Mouse (Mus musculus) ES-Bruce4 (cell line): Measurements from ENCODE around the gene Ube2d2b. TPM values are rescaled to one million over a fixed set of nuclear protein-coding genes. Genes with fewer than 3 reads are reported as not detected.

Source experiments
- H3K27ac ChIP-seq: 2 replicates; pipeline ENCODE4 v1.5.1; 2012; ENCODE audit warnings: low read length, inconsistent platforms; ENCODE audit not compliant: insufficient read depth
- H3K27me3 ChIP-seq: 2 replicates; pipeline ENCODE4 v1.6.1; 2012; ENCODE audit warnings: mild to moderate bottlenecking, low read length, inconsistent platforms; ENCODE audit not compliant: control insufficient read depth, poor library complexity, insufficient read depth, severe bottlenecking
- H3K36me3 ChIP-seq: 2 replicates; pipeline ENCODE4 v1.6.1; 2012; ENCODE audit warnings: inconsistent platforms, mild to moderate bottlenecking, low read length, moderate library complexity; ENCODE audit not compliant: control insufficient read depth, poor library complexity, insufficient read depth, severe bottlenecking
- H3K4me1 ChIP-seq: one replicate; pipeline ENCODE4 v1.8.1; 2011; ENCODE audit warnings: low read length; ENCODE audit not compliant: control insufficient read depth, insufficient read depth
- H3K4me3 ChIP-seq: 2 replicates; pipeline ENCODE4 v1.5.1; 2011; ENCODE audit warnings: low read depth, mild to moderate bottlenecking, low read length
- H3K9ac ChIP-seq: 2 replicates; pipeline ENCODE4 v1.6.1; 2012; ENCODE audit warnings: low read depth, mild to moderate bottlenecking, inconsistent platforms; ENCODE audit not compliant: poor library complexity, severe bottlenecking
- H3K9me3 ChIP-seq: replicated peaks from 2 replicates; pipeline ENCODE4 v1.6.1; 2012; ENCODE audit warnings: mild to moderate bottlenecking, low read length, inconsistent platforms; ENCODE audit not compliant: control insufficient read depth, poor library complexity, insufficient read depth, severe bottlenecking
- CTCF ChIP-seq: IDR thresholded peaks from one replicate; pipeline ENCODE4 v1.8.1; 2011; ENCODE audit warnings: low read depth, low read length
- EP300 ChIP-seq: IDR thresholded peaks from 2 replicates; pipeline ENCODE4 v1.6.1; 2011; ENCODE audit warnings: low read depth, low read length; ENCODE audit not compliant: insufficient read depth
- POLR2A ChIP-seq: IDR thresholded peaks from one replicate; pipeline ENCODE4 v1.8.1; 2011; ENCODE audit warnings: low read length; ENCODE audit not compliant: insufficient read depth
- polyA plus RNA-seq: library from polyadenylated mRNA; stranded (reverse); fragments of >200 nt; gene quantifications from 2 replicates; pipeline ENCODE4 v1.2.4, GENCODE M21; 2011; ENCODE audit warnings: low read depth; ENCODE audit not compliant: missing spikeins, insufficient read depth, insufficient read length

Gene Ube2d2b
- not detected in 2 replicates for polyA plus RNA-seq

GRCm38 (mm10) chr5:107829998-107830560 lies at the start of gene Ube2d2b:
Ube2d2b (plus strand) TSS chr5:107830099.
- Histone ChIP-seq H3K4me1 (no peaks in the 10 kb centered on the region), H3K36me3 (no peaks in the 10 kb centered on the region), H3K27me3 (no peaks in the 10 kb centered on the region), H3K27ac (no peak within 1 kb of the TSS), H3K9me3 (no peaks in the 10 kb centered on the region), H3K9ac (0 out of 2 replicates have a peak within 1 kb of the TSS, but pooled peaks have one; percentile 13), H3K4me3 (peak within 1 kb of the TSS; percentile 36)
- no peak for TF ChIP-seq CTCF
- TF ChIP-seq POLR2A, result no peak
- TF ChIP-seq EP300, result no peak

DNA sequence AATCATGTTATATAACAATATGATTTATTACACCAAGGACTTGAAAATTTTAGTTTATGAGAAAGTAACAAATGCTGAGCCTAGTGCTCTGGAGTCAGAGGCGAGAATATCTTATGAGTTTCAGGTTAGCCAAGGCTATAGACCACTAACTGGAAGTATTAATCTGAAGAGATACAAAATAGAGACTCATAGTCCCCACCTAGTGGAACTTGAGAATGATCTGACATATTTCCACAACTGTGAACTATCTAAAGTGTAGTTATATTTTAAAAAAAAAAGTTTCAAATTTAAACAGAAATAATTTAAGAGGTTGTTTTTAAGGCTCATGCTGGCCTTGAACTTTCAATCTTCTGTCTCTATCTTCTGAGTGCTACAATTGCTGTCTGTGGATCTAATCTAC lies 47.5 kb upstream of the Ube2d2b start:
- Histone ChIP-seq H3K27ac (no peak overlapping the region), H3K27me3 (no peaks in the 10 kb centered on the region), H3K4me3 (no peak overlapping the region), H3K4me1 (no peaks in the 10 kb centered on the region), H3K9me3 (no peaks in the 10 kb centered on the region), H3K36me3 (no peaks in the 10 kb centered on the region; the same call in none of the 2 replicates), H3K9ac (no peak overlapping the region)
- TF ChIP-seq CTCF (no peak), EP300 (no peak), POLR2A (no peak)

- Histone ChIP-seq H3K36me3 (no peaks in the 10 kb centered on the region; the same call in none of the 2 replicates), H3K9ac (no peak overlapping the region), H3K9me3 (no peaks in the 10 kb centered on the region), H3K4me1 (no peaks in the 10 kb centered on the region), H3K4me3 (no peak overlapping the region), H3K27me3 (no peaks in the 10 kb centered on the region), H3K27ac (no peak overlapping the region)
- TF ChIP-seq CTCF, result no peak
- TF ChIP-seq EP300, result no peak
- TF ChIP-seq POLR2A, result no peak
Observed at GRCm38 (mm10) chr5:107787682-107788443, 42.0 kb upstream of the Ube2d2b start.

DNA sequence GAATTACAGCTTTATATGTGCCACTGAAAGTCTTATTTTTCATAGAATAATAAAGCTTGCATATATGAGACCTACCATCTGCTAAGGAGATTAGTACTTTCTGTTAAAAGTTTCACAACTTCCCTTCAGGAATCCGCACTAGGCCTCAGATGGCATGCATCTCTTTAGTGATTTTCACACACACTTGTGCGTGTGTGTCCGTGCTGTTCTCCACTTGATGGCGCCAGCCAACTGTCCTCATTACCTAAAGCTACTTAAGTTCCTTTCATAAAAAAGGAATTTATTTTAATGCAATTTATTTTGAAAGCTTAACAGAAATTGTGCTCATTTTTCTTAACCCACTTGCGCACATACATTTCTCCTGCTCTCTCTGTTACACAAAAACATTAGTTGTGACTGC lies 40.4 kb upstream of the Ube2d2b start:
- Histone ChIP-seq H3K4me1 (no peaks in the 10 kb centered on the region), H3K4me3 (no peak overlapping the region), H3K9ac (no peak overlapping the region), H3K9me3 (no peaks in the 10 kb centered on the region), H3K27me3 (no peaks in the 10 kb centered on the region), H3K27ac (no peak overlapping the region), H3K36me3 (no peaks in the 10 kb centered on the region; the same call in none of the 2 replicates)
- TF ChIP-seq CTCF, result peak; percentile 48
- TF ChIP-seq POLR2A, result no peak

DNA sequence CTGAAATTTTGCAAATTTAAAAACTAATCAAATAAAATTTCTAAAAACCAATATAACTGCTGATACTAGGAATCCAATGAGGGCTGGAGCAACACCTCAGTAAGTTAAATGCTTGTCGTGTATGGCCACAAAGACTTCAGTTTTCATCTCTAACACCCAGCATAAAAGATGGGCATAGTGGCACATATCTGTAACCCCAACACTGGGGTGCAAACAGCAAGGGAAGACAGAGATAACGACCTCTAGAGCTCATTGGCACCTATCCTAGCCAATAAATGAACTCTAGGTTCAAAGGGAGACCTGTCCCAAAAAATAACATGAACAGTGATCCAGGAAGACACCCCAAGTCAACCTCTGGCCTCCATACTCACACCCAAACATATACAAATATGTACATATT lies 37.9 kb upstream of the Ube2d2b start:
- no peak overlapping the region for H3K4me3 ChIP-seq
- no peak overlapping the region for H3K9ac ChIP-seq
- H3K9me3 ChIP-seq, result no peaks in the 10 kb centered on the region
- no peak for TF ChIP-seq EP300
- no peak for TF ChIP-seq POLR2A
- no peak for TF ChIP-seq CTCF
- H3K36me3 ChIP-seq, result peaks cover 2% of the 10 kb centered on the region; the same call in 1 of the 2 replicates
- H3K4me1 ChIP-seq, result no peaks in the 10 kb centered on the region
- no peak overlapping the region for H3K27ac ChIP-seq
- no peaks in the 10 kb centered on the region for H3K27me3 ChIP-seq

DNA sequence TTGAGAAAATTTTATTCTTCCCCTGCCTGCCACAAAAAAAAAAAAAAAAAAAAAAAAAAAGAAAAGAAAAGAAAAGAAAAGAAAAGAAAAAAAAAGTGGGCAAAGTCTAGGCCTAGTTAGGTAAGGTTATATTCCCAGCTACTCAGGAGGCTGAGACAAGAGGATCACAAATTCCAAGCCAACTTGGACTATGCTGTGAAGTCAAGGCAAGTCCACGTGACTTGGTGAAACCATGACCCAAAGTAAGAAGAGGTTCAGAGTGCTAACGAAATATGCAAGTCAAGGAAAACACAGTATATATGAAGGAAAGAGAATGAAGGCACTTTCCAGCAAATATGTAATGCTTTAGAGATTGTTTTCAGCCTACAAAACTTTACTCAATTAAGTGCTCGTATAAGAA lies 37.4 kb upstream of the Ube2d2b start:
- Histone ChIP-seq H3K36me3 (peaks cover 2% of the 10 kb centered on the region; the same call in 1 of the 2 replicates), H3K27me3 (no peaks in the 10 kb centered on the region), H3K9ac (no peak overlapping the region), H3K9me3 (no peaks in the 10 kb centered on the region), H3K4me1 (no peaks in the 10 kb centered on the region), H3K27ac (no peak overlapping the region), H3K4me3 (no peak overlapping the region)
- TF ChIP-seq EP300 (no peak), CTCF (no peak), POLR2A (no peak)
